Mouse (Mus musculus) lung, postnatal 25 days (tissue): ENCODE results near the gene Gm867.

ENCODE experiments used
- DNase-seq: peaks from one replicate; pipeline ENCODE4 v3.0.0; 2022; ENCODE audit warnings: low spot score

Gene Gm867

DNA sequence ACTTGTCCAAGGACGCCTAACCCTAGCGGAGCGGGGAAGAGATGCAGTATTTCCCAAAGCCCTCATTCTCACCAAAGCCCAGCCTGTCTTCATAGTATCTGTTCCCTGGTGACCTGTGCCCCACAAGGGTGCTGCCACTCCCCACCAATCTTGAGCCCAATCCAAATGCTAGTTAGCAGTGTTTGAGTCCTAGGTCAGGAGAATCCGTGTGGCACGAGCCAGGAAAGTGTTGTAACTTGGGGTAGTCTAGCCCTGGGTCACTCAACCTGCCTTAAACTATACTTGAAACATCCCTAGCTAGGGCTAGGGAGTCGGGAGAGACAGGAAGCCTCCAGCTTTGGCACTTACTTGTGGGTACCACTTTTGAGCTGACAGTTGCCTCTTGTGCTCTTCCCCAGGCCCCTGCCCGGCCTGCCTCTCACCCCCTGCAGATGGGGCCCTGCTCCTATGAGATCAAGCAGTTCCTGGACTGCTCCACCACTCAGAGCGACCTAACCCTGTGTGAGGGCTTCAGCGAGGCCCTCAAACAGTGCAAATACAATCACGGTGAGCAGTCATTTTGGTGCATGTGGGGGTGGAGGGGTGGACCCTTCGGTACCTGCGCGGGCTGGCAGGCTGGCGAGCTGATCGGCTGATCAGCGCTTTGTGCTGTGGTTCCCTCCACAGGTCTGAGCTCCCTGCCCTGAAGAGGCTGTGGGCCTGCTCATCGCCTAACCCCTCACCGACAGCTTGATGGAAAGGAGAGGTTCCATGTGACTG is 3.4 kb downstream of the Gm867 start:
- DNase-seq: no peak

DNA sequence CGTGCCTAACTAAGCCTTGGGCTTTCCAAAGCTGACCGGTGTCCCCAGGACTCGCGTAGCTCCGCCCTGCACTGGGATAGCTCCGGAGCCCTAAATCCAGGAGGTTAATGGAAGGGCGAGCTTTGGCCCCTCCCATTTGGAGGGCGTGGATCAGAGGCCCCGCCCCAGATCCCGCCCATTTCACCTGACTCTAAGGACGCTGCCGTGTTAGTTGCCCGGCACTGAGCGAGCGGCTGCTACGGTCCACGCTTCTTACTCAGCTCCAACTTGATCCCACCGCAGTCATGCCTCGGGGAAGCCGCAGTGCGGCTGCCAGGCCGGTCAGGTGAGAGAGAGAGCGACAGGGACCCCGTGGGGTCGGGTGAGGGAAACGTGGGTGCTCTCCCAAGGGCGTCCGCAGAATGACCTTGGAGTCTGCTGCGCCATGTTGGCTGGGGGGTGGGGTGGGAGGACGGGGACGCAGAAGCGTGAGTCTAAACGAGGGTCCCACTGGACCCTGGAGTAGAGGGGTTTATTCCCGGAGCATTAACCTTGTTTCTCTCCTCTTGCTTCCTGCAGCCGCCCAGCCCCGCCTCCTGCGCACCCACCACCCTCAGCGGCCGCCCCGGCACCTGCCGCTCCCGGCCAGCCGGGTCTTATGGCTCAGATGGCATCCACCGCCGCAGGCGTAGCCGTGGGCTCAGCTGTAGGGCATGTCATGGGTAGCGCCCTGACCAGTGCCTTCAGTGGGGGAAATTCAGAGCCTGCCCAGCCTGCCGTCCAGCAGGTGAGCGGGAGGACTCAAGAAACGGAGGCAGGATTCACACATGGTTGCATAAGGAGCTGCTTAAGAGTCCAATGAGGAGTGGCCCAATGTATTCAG is 4.6 kb downstream of the Gm867 start, which contains the start of gene Mmp11:
Gene Mmp11 (minus strand): TSS at position 817 of the 862 bp plus-strand sequence.
- peak; percentile 73 for DNase-seq

DNA sequence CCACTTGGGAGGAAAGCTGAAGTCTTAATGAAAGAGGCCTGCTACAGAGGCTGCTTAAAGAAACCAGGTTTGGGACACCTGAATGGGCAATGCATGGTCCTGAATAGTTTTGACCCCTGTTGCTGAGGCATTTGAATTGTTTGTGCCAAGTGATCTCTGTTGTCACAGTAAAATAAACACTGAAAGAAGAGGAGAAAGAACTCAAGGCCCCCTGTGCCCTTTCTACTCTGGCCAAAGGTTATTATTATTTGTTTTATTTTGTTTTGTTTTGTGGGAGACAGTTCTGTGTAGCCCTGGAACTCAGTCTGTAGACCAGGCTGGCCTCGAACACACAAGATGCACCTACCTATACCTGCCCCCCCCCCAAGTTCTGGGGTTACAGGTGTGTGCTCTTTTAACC is 5.5 kb downstream of the Gm867 start:
- no peak for DNase-seq

DNA sequence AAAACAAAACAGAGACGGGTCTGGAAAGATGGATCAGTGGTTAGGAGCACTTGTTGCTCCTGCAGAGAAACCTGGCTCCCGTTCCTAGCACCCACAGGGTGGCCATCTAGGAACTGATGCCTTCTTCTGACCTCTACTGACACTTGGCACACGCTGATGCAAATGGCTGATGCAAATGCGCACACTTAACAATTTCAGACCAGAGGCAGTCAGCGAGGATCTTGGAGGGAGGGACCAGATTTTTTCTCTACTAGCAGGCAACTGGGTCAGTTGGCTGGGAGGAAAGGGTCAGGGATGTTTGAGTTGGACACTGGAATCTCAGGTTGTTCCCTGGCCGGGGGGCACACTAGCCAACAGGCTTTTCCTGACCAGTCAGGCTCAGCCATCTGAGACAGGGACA is 7.6 kb downstream of the Gm867 start, which contains the start of gene Chchd10:
Gene Chchd10 (plus strand): TSS at position 240 of the 400 bp plus-strand sequence.
- DNase-seq: no peak

DNA sequence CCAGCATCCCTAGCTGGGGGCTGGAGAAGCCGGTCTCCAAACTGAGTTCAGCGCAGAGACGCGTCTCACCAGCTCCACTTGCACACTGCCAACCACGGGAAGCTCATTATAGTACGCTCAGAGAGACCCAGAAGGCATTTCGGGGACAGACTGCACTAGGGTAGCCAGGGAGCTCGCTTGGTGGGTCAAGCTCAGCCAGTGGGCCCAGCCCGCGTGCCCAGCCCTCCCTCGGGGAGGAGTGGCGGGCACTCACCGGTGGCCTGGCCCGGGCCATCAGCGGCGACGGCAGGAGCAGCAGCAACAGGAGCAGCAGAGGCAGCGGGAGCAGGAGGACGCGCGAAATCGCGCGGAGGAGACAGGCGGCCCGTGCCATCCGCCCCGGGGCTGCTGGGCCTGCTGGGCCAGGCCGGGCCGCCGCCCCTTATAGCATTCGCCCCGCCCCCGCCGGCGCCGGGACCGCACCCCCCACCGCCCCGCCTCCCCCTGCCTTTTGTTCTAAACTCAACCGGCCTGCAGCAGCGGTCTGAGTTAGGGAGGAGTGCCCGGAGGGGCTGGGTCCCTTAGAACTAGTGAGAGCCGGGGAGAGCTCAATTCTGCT is 8.3 kb downstream of the Gm867 start:
- DNase-seq: no peak

DNA sequence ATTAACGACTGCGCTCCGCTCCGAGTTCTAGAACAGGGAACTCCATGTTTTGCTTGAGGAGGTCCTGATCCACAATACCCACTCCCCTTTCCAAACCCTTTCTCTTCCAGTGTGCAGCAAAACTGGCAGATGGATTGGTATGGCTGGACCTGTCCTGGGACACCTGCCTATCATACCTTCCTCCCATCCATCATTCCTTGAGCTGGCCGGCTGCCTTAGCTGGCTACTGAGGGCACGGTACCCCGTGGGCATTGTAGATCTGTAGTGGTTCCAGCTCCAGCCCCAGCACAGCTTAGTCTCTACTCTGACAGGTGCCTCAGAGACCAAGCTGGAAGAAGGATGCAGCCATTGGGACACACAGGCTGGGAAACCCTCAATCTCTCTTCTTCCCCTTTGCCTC is 9.2 kb downstream of the Gm867 start:
- no peak for DNase-seq

DNA sequence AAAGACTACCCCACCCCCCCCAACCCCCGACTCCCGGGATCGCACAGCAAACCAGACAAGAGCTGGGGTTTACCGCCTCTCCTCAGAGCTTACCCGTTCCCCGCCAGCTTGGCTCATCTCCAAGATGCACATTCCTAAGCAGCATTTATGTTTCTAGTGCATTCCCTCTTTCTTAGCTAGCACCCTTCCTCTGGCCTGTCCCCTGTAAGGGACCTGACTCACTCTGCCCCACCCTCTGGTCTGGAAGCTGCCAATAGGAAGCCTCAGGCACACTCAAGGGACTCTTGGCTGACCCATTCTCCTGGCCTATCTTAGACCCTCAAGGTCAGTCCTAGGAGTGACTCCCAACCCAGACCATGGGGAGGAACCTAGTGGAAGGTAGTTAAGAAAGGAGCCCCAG is 10.2 kb downstream of the Gm867 start:
- DNase-seq: no peak

DNA sequence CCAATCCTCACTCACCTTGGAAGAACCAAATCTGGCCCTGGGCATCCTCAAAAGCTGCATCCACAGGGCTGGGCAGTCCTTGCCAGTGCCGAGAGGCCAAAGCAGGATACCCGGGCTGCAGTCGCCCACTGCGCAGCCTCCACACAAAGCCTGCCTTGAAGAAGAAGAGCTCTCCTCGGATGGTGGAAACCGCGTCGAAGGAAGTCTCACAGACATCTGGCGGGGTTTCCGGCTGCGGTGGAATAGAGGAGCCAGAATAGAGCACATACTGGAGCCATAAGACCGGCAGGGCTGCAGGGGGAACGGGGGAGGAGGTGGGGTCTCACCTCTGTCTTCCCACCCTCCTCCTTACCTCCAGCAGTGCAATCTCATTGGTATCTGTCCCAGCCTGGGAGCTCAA is 14.1 kb downstream of the Gm867 start:
- no peak for DNase-seq

DNA sequence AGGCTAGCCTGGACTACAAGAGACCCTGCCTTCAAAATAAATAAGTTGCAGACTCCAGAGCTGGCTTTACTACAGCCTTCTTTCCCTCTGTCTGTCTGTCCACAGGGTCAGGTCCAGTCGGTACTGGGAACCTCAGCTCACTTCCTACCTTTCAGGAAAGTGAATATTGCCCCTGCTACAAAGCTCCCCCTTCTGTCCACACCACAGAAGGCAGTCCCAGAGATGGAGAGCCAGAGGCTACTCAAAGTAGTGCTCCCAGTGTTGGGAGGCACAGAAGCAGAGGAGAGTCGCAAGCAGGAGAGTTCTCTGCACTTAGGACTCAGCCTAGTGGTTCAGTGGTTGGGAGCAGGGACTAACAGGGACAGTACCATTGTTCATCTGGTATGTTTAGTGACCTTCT is 16.1 kb downstream of the Gm867 start:
- DNase-seq: no peak

DNA sequence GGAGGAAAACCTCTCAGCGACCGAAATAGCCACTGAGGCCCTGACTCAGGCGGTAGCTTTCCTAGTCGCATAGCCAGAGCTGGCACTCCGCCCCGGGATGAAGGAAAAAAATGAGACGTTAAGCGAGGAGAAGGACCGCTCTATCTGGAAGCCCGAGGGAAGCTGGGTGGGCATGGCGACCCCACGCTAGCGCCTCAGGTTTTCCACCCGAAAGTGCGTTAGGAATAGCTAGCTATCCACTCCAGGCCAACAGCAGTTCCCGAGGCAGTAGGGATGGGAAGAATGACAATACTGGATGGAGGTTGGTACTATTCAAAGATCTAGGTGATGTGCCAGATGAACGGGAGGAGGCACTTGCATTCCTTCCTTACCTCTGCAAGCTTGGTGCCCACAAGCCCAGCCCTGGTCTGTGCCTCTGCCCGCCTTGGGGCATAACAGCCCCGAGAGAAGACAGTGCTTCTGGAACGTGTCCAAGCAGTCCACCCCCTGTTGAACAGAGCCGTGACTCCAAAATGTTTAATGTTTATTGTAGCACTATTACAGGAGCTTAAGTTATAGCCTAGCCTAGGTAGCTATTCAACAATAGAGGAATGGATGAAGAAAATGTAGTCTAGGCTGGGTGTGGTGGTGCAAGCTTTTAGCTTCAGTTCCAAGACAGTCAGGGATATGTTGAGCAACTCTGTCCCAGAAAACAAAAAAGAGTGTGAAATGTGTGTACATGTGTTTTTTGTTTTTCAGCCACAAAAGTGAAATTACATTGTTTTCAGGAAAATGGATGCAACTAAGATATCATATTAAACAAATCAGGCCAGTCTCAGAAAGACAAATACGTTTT is 18.5 kb downstream of the Gm867 start:
- no peak for DNase-seq

DNA sequence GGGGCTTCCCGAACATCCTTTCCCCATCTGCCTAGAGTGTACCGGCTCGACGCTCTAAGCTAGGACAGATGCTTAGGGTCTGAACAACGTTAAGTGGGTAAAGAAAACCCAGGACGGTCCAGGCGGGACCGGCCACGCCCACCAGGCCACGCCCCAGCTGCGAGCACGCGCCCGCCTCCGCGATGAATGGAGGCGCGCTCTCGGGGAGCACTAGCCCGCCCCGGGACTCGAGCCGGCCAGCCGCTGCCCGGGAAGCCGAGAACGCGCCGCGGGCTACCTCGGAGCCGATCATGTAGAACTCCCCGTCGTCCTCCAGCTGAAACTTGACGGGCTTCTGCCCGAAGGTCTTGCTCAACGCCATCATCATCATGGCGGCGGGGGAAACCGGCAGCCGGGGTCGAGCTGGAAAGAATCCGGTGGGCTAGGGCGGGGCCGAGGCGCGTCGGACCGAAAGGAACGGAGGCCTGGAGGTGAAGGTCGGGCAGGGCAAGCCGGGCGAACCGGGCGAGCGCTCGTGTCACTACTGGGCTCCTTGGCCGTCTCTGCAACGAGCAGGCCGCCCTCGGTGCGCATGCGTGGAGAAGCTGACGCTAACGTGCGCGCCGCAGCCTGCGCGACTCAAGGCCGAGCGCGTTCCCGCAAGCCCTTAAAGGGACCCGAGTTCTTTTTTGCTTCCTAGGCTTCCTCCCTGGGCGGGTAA is 19.3 kb downstream of the Gm867 start, which contains the start of gene Smarcb1:
Gene Smarcb1 (minus strand): TSS at position 592 of the 700 bp plus-strand sequence.
- peak; percentile 95 for DNase-seq

DNA sequence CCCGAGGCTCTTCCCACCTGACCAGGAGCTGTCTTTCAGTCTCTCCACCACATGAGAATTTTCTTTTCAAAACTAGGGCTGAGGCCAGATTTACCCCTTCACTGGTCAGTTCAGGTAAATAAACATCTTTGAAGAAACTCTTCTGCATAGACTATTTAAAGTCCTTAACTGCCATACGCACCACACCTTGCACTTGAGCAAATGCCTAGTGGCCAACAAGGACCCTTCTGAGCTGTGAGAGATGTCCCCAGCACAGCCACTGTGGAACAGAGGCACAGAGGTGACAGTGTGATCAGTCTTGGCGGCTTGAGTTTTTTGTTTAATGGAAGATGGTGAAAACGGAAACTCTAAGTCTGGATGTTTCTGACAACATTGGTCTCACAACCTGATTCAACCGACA is 21.4 kb downstream of the Gm867 start:
- DNase-seq: peak; percentile 59

DNA sequence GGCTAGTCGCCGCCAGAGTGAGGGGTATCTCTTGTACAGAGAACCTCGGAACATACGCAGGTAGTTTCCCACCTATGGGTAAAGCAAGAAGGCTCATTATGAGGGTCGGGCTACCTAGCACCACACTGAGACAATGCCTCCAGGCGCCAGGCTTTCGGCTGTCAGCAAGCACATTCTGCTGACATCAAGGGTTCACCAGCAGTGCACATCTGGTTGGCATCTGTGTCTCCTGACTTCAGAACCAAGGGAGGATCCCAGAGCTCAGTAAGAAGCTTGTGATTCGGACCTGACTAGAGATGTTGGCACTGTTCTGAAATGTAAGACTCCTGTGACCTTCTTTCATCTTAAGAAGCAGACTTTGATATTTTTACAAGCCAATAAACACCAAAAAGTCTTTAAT is 23.6 kb downstream of the Gm867 start:
- DNase-seq: no peak

DNA sequence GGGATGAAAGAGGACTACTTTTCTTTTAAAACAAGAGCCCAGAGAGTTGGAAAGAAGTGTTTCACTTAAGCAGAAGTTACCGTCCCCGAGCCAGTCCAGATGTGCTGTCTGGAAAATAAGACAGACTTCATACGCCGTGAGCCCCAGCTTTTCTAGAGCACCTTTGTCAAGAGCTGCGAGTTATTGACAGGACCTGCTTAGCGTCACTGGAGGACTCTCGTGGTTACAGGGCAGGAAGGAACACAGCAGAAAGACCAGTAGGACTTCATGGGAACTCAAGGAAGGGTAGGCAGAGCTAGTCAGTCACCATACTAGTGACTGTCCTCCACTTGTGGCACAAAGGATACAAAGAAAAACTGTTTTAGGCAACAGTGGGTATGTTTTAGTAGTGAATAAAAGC is 24.9 kb downstream of the Gm867 start:
- DNase-seq: peak; percentile 37

DNA sequence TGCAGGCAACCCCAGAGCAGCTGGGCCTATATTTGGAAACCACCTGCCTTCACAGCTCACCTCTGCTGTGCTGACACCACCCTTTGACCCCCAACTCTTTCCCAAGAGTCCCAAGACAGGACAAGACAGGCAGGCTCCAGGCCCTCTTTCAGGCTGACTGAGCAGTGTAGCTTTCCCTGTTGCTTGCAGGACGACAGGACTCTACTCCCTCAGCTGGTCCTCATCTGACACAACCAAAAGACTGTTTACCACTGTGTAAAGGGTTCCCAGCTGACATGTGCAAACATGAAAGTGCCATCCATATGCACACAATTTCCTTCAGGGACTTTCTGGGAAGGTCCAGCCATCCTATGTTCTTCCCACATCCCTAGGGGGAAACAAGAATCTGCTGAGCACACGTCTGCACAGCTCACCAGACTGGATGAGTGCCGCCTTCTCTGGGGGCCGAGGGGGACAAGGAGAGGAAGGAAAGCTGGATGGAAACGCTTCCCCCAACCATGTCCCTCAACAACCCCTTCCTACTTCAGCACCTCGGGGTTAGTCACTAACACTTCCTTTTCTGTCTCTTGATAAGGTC is 27.4 kb downstream of the Gm867 start:
- no peak for DNase-seq

DNA sequence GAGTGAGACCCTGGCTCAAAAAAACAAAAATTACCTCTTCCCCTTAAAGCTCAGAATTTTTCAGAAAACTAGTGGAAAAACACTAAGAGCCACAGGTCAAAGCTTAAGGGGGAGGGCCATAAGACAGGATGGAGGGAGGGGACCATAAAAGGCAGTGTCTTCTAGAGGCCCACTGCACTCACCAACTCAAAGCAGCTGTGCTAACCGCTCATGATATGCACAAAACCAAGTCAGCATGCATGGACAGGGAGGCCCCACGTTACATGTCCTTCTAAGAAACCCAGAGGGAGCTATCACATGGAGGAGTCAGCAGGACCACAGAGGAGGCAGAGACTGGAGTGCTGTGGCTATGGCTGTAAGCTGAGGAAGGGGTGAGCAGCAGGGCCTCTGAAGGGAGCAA is 29.8 kb downstream of the Gm867 start:
- no peak for DNase-seq

DNA sequence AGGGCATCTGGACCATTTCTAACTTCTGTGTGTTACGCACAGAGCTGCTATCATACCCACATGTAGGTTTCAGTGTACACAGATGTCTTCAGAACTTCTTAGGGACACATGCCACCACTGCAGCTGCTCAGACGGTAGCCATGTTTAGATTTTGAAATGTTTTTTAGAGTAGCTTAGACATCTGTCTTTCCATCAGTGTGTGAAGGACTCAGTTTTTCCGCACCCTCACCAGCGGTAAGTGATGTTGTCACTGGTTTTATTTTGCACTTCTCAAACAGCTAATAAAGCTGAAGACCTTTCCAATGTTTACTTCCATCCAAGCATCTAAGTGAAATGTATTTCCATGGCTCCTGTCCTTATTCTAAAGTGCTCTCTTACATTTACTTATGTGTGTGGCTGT is 33.6 kb downstream of the Gm867 start:
- no peak for DNase-seq

DNA sequence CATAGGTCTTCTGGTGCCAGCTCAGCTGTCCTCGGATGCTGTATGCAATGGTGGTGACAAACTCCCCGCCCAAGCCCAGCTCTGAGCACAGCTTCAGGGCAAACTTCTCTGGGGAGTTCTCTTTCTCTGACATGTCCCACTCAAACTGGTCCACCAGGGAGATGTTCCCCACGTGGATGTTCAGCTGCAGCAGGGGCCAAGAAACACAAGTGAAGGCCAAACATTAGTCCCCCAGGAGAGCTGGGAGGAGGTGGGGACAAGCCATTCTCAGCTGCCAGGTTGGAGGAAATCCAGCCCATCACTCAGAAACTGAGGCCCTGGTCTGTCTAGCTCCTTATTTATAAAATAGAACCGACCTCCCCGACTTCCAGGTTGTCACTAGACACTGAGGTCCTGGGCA is 36.1 kb downstream of the Gm867 start:
- no peak for DNase-seq

DNA sequence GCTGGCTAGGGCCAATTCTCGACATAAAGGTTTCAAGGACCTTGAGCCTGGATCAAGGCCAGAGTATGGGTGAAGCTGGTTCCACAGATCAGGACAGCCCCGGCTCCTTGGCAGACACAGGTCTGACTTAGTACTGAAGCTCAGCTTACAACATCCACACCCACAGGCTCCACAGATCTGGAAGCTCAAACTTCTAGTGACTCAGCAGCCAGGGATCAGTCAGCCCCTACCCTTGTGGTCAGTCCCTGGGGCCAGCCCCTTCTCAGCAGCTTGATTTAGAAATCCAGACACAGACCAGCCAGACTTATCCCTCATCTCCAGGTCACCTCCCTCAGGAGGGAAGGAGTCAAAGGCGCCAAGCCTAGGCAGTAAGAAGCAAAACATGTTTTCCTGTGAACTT is 41.6 kb downstream of the Gm867 start:
- DNase-seq: peak; percentile 54

DNA sequence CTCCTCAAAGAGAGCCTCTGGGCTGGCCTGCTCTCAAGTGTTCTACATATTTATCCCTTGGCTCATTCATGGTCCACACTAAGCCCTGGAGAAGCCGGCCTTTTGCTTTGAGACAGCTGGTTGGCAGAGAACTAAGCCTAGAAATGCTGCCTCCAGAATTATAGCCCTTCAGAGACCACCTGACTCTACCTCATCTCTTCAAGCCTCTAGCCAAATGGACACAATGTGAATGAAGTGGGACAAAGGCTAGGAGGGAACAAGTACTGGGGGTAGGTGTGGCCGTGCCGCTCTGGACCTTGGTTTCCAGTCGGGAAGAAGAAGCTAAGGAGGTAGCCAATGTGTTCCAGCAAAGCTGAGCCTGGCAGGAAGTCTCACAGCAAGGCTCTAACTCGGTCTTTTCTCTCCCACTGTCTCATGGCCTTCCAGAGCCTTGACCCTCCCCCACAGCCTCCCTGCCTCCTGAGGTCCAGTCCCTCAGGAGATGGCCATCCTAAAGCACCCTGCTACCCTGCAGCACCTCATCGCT is 42.4 kb downstream of the Gm867 start:
- DNase-seq: no peak

DNA sequence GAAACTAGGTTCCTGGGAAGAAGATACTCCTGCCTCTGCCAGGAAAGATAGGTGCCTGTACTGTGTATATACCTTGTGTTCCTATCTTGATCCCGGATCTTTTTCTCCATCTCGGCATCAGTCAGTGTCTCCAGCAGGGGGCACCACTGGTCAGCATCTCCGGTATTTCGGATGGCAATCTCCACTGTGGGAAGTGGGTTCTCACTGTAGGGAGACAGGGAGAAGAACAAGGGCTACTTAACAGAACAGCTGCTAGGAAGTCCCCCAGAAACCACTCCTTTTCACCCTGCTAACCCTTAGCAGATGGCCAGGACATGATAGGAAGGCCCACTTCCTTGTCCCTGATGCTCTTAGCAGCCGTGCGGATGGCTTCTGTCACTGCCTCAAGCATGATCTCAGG is 43.1 kb downstream of the Gm867 start:
- DNase-seq: peak; percentile 77
